In genomic region chr5:33900701-33901263, GRCm38 (mm10) we compare ENCODE assay signal across 18 mouse cellular contexts.
"Had no signal": no experiment of that assay in that cellular context is flagged by ENCODE, and none has a peak within 500 bp of the region (broad histone marks: within the 10 kb centered on the region; RNA-seq: fewer than 3 reads in every experiment).

No protein-coding gene starts in this region.

- H3K27ac ChIP-seq: liver, embryonic 13.5 days; midbrain, embryonic 12.5 days; midbrain, embryonic 15.5 days; neural tube, embryonic 12.5 days; neural tube, embryonic 15.5 days; stomach, postnatal 0 days had no signal

- H3K4me2 ChIP-seq: liver, embryonic 13.5 days; midbrain, embryonic 12.5 days; midbrain, embryonic 15.5 days; neural tube, embryonic 12.5 days; neural tube, embryonic 15.5 days had no signal

- DNase-seq: kidney, adult 18-20 months; kidney, adult 9 months; kidney, postnatal 14 days; kidney, postnatal 4 days; liver, embryonic 13.5 days; lung, adult 2 months; lung, postnatal 14 days; lung, postnatal 4 days; right cerebral cortex, adult 18-20 months; right cerebral cortex, postnatal 14 days; right cerebral cortex, postnatal 4 days; thymus, adult 18-20 months; thymus, postnatal 36 days had no signal

- H3K9me3 ChIP-seq: liver, embryonic 13.5 days; midbrain, embryonic 12.5 days; midbrain, embryonic 15.5 days; neural tube, embryonic 12.5 days; neural tube, embryonic 15.5 days had no signal

- H3K4me3 ChIP-seq: liver, embryonic 13.5 days; midbrain, embryonic 12.5 days; midbrain, embryonic 15.5 days; neural tube, embryonic 12.5 days; neural tube, embryonic 15.5 days had no signal

- H3K9ac ChIP-seq: liver, embryonic 13.5 days; midbrain, embryonic 12.5 days; midbrain, embryonic 15.5 days; neural tube, embryonic 12.5 days; neural tube, embryonic 15.5 days had no signal

- ATAC-seq: midbrain, embryonic 15.5 days had no signal

- H3K27me3 ChIP-seq: liver, embryonic 13.5 days; midbrain, embryonic 12.5 days; midbrain, embryonic 15.5 days; neural tube, embryonic 12.5 days; neural tube, embryonic 15.5 days had no signal

- H3K4me1 ChIP-seq: liver, embryonic 13.5 days; midbrain, embryonic 12.5 days; midbrain, embryonic 15.5 days; neural tube, embryonic 12.5 days; neural tube, embryonic 15.5 days had no signal
